Mouse (Mus musculus): Measurements from ENCODE around the gene Wdr4. TPM values are rescaled to one million over a fixed set of nuclear protein-coding genes. Genes with fewer than 3 reads are reported as not detected.
A peak's percentile ranks its signal among the peaks of the same experiment; 100 is the strongest.

Gene Wdr4
- 28.9 TPM for polyA plus RNA-seq (2021)

DNA sequence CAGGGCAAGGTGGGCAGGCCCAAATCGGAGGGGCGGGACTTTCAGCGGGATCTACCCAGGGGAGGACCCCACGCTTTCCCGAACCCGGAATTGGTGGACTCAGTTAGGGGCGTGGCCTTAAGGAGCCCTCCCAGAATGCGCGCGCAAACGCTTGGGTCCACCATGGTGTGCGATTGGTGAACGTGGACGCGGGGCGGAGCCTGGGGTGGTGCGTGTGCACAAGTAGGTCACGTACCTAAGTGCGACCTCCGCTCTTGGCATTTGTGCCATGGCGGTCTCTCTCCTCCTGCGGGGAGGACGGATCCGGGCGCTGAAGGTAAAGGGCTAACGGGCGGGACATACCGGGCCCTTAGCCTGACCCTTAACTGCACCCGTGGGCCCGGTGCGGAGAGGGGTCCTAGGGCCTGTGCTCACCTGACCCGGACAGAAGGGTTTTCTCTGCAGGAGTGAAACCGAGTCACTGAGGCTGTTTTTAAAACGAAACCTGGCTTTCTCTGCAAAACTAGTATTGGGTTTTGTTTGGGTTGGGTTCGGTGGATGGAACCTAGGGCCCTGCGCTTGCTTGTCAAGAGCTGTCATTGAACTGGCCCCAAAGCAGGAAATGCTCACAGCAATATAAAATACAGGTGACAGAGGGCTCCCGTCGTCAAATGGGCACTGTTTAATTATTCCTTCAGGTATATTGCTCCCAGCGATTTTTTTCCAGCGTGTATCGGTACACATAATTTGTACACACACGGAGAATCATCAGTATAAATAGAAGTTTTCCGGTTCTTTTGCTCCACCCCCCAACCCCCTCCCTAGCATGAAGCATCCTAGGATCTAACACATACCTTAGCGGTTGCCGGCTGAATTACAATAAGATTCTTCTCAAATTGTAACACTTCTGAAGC lies at the start of gene Wdr4, which contains the start of gene Ndufv3:
Gene Wdr4, minus strand, starts transcription at position 35 of the 893 bp plus-strand sequence.
Gene Ndufv3, plus strand, starts transcription at position 170 of the 893 bp plus-strand sequence.
- ChIA-PET POLR2A (interaction anchor here (0.6 kb wide), 1 partner anchor 38 kb away, joined by 4 read pairs; no protein-coding TSS in a partner anchor), CTCF (interaction anchor here (0.7 to 2.1 kb wide), 9 partner anchors 46 to 148 kb away, joined by 3 to 9 read pairs (median 4); no protein-coding TSS in a partner anchor)
- ATAC-seq (peak; percentile 94), DNase-seq (ENCODE audit: low read depth, low spot score) (peak; percentile 86)
- no peaks in the 10 kb centered on the region for H3K27me3 ChIP-seq
- TF ChIP-seq CTCF (IDR thresholded peaks at IDR 0.05), result no peak
- in situ Hi-C loops (cut with MboI; ENCODE audit: low pct_unique_long_range_greater_than_20kb), result loop anchor here (10.0 kb wide), 2 partner anchors 145 to 505 kb away; no protein-coding TSS in a partner anchor

DNA sequence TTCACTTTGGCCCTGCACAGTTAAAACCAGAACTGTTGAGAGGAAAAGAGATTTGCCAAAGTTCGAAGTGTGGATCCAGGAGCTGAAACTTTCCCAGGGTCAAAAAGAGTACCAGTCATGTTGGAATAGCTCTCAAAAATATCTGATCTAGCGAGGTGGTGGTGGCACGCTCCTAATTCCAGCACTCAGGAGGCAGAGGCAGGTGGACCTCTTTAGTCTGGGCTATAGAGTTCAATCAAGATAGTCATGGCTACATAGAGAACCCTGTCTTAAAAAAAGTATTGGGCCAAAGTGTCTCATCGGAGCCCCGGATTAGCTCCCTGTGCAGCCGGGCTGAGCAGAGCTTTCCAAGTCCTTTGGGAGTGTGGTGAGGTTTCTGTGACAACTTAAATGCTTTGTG lies 46.5 kb upstream of the Wdr4 start:
- DNase-seq (ENCODE audit: low read depth, low spot score) (no peak), ATAC-seq (no peak)
- no peak for TF ChIP-seq CTCF (IDR thresholded peaks at IDR 0.05)
- in situ Hi-C loops (cut with MboI; ENCODE audit: low pct_unique_long_range_greater_than_20kb), result no loop called here
- POLR2A ChIA-PET, result interaction anchor here (0.6 to 1.3 kb wide), 4 partner anchors 9 to 29 kb away, joined by 3 read pairs; no protein-coding TSS in a partner anchor
- no peaks in the 10 kb centered on the region for H3K27me3 ChIP-seq
- CTCF ChIA-PET, result interaction anchor here (0.6 to 2.2 kb wide), 4 partner anchors 9 to 98 kb away, joined by 3 to 8 read pairs (median 4); partner anchors contain the start of genes Ndufv3 and Wdr4

GRCm38 (mm10) chr17:31565141-31566056 lies 45.6 kb upstream of the Wdr4 start:
- no peak for DNase-seq (ENCODE audit: low read depth, low spot score)
- ChIA-PET POLR2A (interaction anchor here (1.1 kb wide), 2 partner anchors 30 to 90 kb away, joined by 3 read pairs; no protein-coding TSS in a partner anchor), CTCF (interaction anchor here (0.6 to 2.2 kb wide), 4 partner anchors 10 to 99 kb away, joined by 3 to 8 read pairs (median 4); partner anchors contain the start of genes Ndufv3 and Wdr4)
- ATAC-seq, result peak; percentile 37
- in situ Hi-C loops (cut with MboI; ENCODE audit: low pct_unique_long_range_greater_than_20kb), result no loop called here
- no peaks in the 10 kb centered on the region for H3K27me3 ChIP-seq
- TF ChIP-seq CTCF (IDR thresholded peaks at IDR 0.05), result no peak

GRCm38 (mm10) chr17:31564858-31565140 lies 45.0 kb upstream of the Wdr4 start:
- CTCF ChIA-PET, result no interaction called here
- ATAC-seq (no peak), DNase-seq (ENCODE audit: low read depth, low spot score) (no peak)
- no peaks in the 10 kb centered on the region for H3K27me3 ChIP-seq
- POLR2A ChIA-PET, result interaction anchor here (1.1 kb wide), 1 partner anchor 91 kb away, joined by 3 read pairs; no protein-coding TSS in a partner anchor
- no peak for TF ChIP-seq CTCF (IDR thresholded peaks at IDR 0.05)
- in situ Hi-C loops (cut with MboI; ENCODE audit: low pct_unique_long_range_greater_than_20kb), result no loop called here

- peak; percentile 89 for ATAC-seq
- DNase-seq (ENCODE audit: low read depth, low spot score), result peak; percentile 91
- ChIA-PET CTCF (interaction anchor here (1.0 kb wide), 1 partner anchor 122 kb away, joined by 3 read pairs; no protein-coding TSS in a partner anchor), POLR2A (interaction anchor here (0.6 to 1.1 kb wide), 4 partner anchors 26 to 214 kb away, joined by 3 to 5 read pairs (median 4); no protein-coding TSS in a partner anchor)
- no peak for TF ChIP-seq CTCF (IDR thresholded peaks at IDR 0.05)
- in situ Hi-C loops (cut with MboI; ENCODE audit: low pct_unique_long_range_greater_than_20kb), result no loop called here
- no peaks in the 10 kb centered on the region for H3K27me3 ChIP-seq
Measured at GRCm38 (mm10) chr17:31564015-31564857, 44.5 kb upstream of the Wdr4 start, which contains the start of gene Pknox1. Gene Pknox1 (plus strand): TSS chr17:31564734.

GRCm38 (mm10) chr17:31563632-31564014 lies 43.8 kb upstream of the Wdr4 start:
- DNase-seq (ENCODE audit: low read depth, low spot score), result no peak
- ATAC-seq, result no peak
- no peak for TF ChIP-seq CTCF (IDR thresholded peaks at IDR 0.05)
- in situ Hi-C loops (cut with MboI; ENCODE audit: low pct_unique_long_range_greater_than_20kb), result no loop called here
- POLR2A ChIA-PET, result interaction anchor here (0.6 to 1.1 kb wide), 4 partner anchors 27 to 215 kb away, joined by 3 to 5 read pairs (median 4); no protein-coding TSS in a partner anchor
- no peaks in the 10 kb centered on the region for H3K27me3 ChIP-seq
- CTCF ChIA-PET, result interaction anchor here (1.0 kb wide), 1 partner anchor 122 kb away, joined by 3 read pairs; no protein-coding TSS in a partner anchor

DNA sequence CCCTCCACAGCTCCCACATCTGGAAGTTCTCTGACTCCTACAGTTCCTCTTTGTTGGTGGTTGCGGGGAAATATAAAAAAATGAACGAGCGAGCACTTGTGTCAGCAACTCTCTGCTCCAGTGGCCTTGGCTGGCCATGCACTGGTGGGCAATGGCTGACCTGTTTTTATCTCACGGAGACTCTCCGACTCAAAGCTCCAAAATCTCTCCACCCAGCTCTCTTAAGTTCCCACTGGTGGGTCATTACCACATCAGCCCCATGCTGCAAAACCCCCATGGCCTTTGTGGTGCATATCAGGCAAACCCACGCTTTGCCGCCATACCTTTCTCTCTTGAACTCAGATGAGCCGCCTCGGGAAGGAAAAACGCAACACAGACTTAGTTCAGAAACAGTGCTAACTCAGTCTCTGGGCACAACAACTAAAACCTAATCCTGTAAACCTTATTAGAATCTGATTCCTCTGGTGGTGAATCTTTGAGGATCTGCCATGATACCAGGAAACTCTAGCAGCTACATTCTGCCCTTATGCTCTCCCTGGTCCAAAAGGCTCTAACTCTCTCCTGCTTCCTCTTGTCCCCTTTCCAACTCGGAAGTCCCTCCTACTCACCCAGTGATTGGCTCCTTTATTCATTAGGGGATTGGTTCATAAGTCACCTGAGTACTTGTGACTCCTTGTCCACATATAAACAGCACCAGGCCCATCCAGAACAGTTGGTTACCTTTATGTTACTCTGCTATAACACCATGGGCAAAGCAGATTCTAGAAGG lies 39.4 kb upstream of the Wdr4 start:
- in situ Hi-C loops (cut with MboI; ENCODE audit: low pct_unique_long_range_greater_than_20kb), result no loop called here
- no peak for TF ChIP-seq CTCF (IDR thresholded peaks at IDR 0.05)
- CTCF ChIA-PET, result interaction anchor here (1.9 kb wide), 1 partner anchor 24 kb away, joined by 4 read pairs; no protein-coding TSS in a partner anchor

DNA sequence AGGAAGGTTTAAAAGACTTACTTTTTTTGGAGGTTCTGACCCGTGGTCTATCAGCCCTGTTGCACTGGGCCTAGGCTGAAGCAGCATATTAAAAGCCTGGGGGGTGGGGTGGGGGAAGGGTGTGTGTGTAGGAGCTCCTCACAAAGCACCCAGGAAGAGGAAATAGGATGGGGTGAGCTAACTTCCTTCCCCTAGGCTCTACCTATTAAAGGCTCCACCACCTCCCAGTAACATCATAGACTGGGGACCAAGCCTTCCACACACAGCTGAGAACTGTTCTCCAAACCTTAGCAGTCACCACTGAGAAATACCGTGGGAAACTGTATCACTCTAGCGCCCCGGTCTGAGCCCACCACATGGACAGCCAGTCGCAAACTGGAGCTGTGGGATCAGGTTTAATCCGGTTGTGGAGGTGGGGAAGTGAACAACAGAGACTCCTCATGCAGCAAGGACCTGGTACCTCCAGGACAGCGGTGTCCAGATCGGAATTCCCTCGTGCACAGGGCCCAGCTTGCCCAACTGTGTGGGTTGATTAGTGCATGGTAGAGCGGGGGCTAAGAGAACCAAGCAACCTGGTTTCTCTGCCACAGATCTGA lies 38.3 kb upstream of the Wdr4 start:
- ChIA-PET POLR2A (interaction anchor here (0.6 to 0.9 kb wide), 2 partner anchors 9 to 39 kb away, joined by 4 to 6 read pairs; no protein-coding TSS in a partner anchor), CTCF (interaction anchor here (1.9 to 2.9 kb wide), 2 partner anchors 10 to 23 kb away, joined by 4 to 9 read pairs; no protein-coding TSS in a partner anchor)
- DNase-seq (ENCODE audit: low read depth, low spot score) (no peak), ATAC-seq (no peak)
- no peak for TF ChIP-seq CTCF (IDR thresholded peaks at IDR 0.05)
- H3K27me3 ChIP-seq, result no peaks in the 10 kb centered on the region
- in situ Hi-C loops (cut with MboI; ENCODE audit: low pct_unique_long_range_greater_than_20kb), result no loop called here

More for the DNA sequence above, 39.4 kb upstream of the Wdr4 start:
- no peaks in the 10 kb centered on the region for H3K27me3 ChIP-seq
- POLR2A ChIA-PET, result no interaction called here
- DNase-seq (ENCODE audit: low read depth, low spot score) (no peak), ATAC-seq (no peak)

All from Patski (cell line).